In the genomic region with DNA sequence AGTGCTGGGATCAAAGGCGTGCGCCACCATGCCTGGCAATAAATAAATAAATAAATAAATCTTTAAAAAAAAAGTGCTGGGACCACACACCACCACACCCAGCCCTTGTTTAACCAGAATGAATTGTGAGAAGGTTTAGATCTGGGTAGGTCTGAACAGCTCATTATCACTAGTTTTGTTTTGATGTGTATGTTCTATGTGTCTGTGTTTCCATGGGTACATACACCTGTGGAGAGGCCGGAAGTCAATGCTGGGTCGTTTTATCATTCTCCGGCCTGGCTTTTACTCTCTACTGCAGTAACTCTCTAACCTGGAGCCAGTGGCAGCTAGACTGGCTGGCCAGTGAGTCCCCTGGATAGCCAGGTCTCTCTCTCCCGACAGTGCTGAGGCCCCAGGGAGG, we compare ENCODE assay signal across 31 mouse cellular contexts. TPM values are rescaled to one million over a fixed set of nuclear protein-coding genes. Genes with fewer than 3 reads are reported as not detected.
DNase-seq lines count a peak whose midpoint lies in the region; ATAC-seq and TF ChIP-seq lines count a peak whose summit lies in the region.
"Had no signal": no experiment of that assay in that cellular context is flagged by ENCODE, and none has a peak within 500 bp of the region (broad histone marks: within the 10 kb centered on the region; RNA-seq: fewer than 3 reads in every experiment).

No protein-coding gene starts in this region.

- H3K9me3 ChIP-seq in intestine, postnatal 0 days (ENCODE audit: control insufficient read depth) = no peaks in the 10 kb centered on the region
- no peaks in the 10 kb centered on the region for H3K9me3 ChIP-seq in intestine, embryonic 16.5 days (ENCODE audit: control insufficient read depth, low read length)
- H3K9me3 ChIP-seq: embryonic facial prominence, embryonic 12.5 days; embryonic facial prominence, embryonic 15.5 days; hindbrain, embryonic 12.5 days; hindbrain, embryonic 15.5 days; intestine, embryonic 15.5 days had no signal

- H3K4me1 ChIP-seq in intestine, postnatal 0 days (replicated peaks; ENCODE audit: control insufficient read depth, insufficient read depth, low read length) = no peaks in the 10 kb centered on the region
- no peaks in the 10 kb centered on the region for H3K4me1 ChIP-seq in intestine, embryonic 16.5 days (ENCODE audit: control insufficient read depth, insufficient read depth, low read length)
- H3K4me1 ChIP-seq: embryonic facial prominence, embryonic 12.5 days; embryonic facial prominence, embryonic 15.5 days; hindbrain, embryonic 12.5 days; hindbrain, embryonic 15.5 days; intestine, embryonic 15.5 days had no signal

- H3K27ac ChIP-seq in intestine, postnatal 0 days (ENCODE audit: low read depth, low read length) = no peak overlapping the region
- no peak overlapping the region for H3K27ac ChIP-seq in intestine, embryonic 16.5 days (ENCODE audit: low read length)
- no peak overlapping the region for H3K27ac ChIP-seq in gastrocnemius, adult 2 months
- H3K27ac ChIP-seq: embryonic facial prominence, embryonic 12.5 days; embryonic facial prominence, embryonic 15.5 days; heart, embryonic 13.5 days; hindbrain, embryonic 12.5 days; hindbrain, embryonic 15.5 days; intestine, embryonic 15.5 days had no signal

- TF ChIP-seq CTCF in intestine, postnatal 0 days (IDR thresholded peaks at IDR 0.05; ENCODE audit: low read depth) = no peak
- no peak for TF ChIP-seq CTCF in gastrocnemius, adult 2 months (IDR thresholded peaks at IDR 0.05)

- H3K36me3 ChIP-seq in intestine, postnatal 0 days (ENCODE audit: control insufficient read depth, insufficient read depth) = peaks cover 33% of the 10 kb centered on the region
- peaks cover 13% of the 10 kb centered on the region for H3K36me3 ChIP-seq in intestine, embryonic 16.5 days (ENCODE audit: control insufficient read depth, insufficient read depth, low read length)
- H3K36me3 ChIP-seq: hindbrain, embryonic 15.5 days had no signal

- 0 out of 2 replicates have a peak, but pooled peaks have one; percentile 41 for ATAC-seq in intestine, postnatal 0 days
- no peak for ATAC-seq in intestine, embryonic 16.5 days
- ATAC-seq in CD4-positive, CD25-positive, alpha-beta regulatory T cell, adult 4 months = peak; percentile 68
- ATAC-seq: forebrain, embryonic 14.5 days; forebrain, postnatal 0 days; intestine, embryonic 15.5 days had no signal

- no peaks in the 10 kb centered on the region for H3K27me3 ChIP-seq in intestine, postnatal 0 days (replicated peaks; ENCODE audit: control insufficient read depth, insufficient read depth, low read length)
- H3K27me3 ChIP-seq in intestine, embryonic 16.5 days (replicated peaks; ENCODE audit: control insufficient read depth, insufficient read depth, low read length) = no peaks in the 10 kb centered on the region
- H3K27me3 ChIP-seq: CH12.LX; embryonic facial prominence, embryonic 12.5 days; embryonic facial prominence, embryonic 15.5 days; heart, embryonic 13.5 days; hindbrain, embryonic 12.5 days; hindbrain, embryonic 15.5 days; intestine, embryonic 15.5 days had no signal

- H3K9ac ChIP-seq in intestine, postnatal 0 days (ENCODE audit: low read depth, low read length) = no peak overlapping the region
- H3K9ac ChIP-seq in intestine, embryonic 16.5 days (ENCODE audit: low read depth, low read length) = no peak overlapping the region
- H3K9ac ChIP-seq: embryonic facial prominence, embryonic 12.5 days; embryonic facial prominence, embryonic 15.5 days; forebrain, postnatal 0 days; heart, embryonic 13.5 days; hindbrain, embryonic 12.5 days; hindbrain, embryonic 15.5 days; intestine, embryonic 15.5 days had no signal

- intact Hi-C loops in gastrocnemius, adult 2 months (cut with DNase I) = no loop called here

- 78% methylated on average over 6 of the region's 6 CpGs for WGBS in intestine, postnatal 0 days
- 81% methylated on average over 6 of the region's 6 CpGs for WGBS in intestine, embryonic 16.5 days

- peak; percentile 40 for DNase-seq in CD4-positive helper T cell, adult 2 months (ENCODE audit: low read depth, low spot score)
- peak; percentile 47 for DNase-seq in R1 (ENCODE audit: low read depth, low spot score)
- no peak for DNase-seq in gastrocnemius, adult 2 months
- DNase-seq in gastrocnemius, adult 18-20 months (ENCODE audit: low spot score) = no peak
- no peak for DNase-seq in heart, postnatal 4 days
- DNase-seq: adrenal gland, adult 2 months; adrenal gland, postnatal 14 days; B cell, adult 2 months; cerebellum, adult 11 months; cerebellum, adult 2 months; cerebellum, adult 9-11 months; cerebellum, postnatal 25 days; forebrain, postnatal 0 days; gastrocnemius, postnatal 10 days; gastrocnemius, postnatal 36 days; heart, adult 18-20 months; heart, postnatal 14 days; kidney, adult 2 months had no signal

- no peak overlapping the region for H3K4me2 ChIP-seq in intestine, postnatal 0 days (replicated peaks; ENCODE audit: low read depth)
- H3K4me2 ChIP-seq in intestine, embryonic 16.5 days (ENCODE audit: low read depth, low read length) = no peak overlapping the region
- H3K4me2 ChIP-seq: embryonic facial prominence, embryonic 12.5 days; embryonic facial prominence, embryonic 15.5 days; heart, embryonic 13.5 days; hindbrain, embryonic 12.5 days; hindbrain, embryonic 15.5 days; intestine, embryonic 15.5 days had no signal

- no peak overlapping the region for H3K4me3 ChIP-seq in intestine, postnatal 0 days (ENCODE audit: low read depth, low read length)
- H3K4me3 ChIP-seq in intestine, embryonic 16.5 days (ENCODE audit: low read length) = no peak overlapping the region
- H3K4me3 ChIP-seq in gastrocnemius, adult 2 months = no peak overlapping the region
- H3K4me3 ChIP-seq: embryonic facial prominence, embryonic 12.5 days; embryonic facial prominence, embryonic 15.5 days; heart, embryonic 13.5 days; hindbrain, embryonic 12.5 days; hindbrain, embryonic 15.5 days; intestine, embryonic 15.5 days had no signal

RNA-seq across cellular contexts. Expression of gene Gjd3, which starts 8.1 kb away (rescaled TPM):
- 0.61 and 0.80 TPM in 2 replicates for polyA plus RNA-seq in intestine, postnatal 0 days (2015; fragmentation: Nextera tagmentation; extraction: Ambion mirVana)
- polyA plus RNA-seq in intestine, embryonic 16.5 days (2015; fragmentation: Nextera tagmentation; extraction: Ambion mirVana) = 0.17 TPM in 1 of 2 replicates, not detected in the other
- not detected for polyA plus RNA-seq in CD4-positive, CD25-positive, alpha-beta regulatory T cell, adult 4 months (2017; shearing (Covaris generic))
- not detected for total RNA-seq in gastrocnemius, adult 2 months (2021)
- not detected for total RNA-seq in gastrocnemius, adult 18-20 months (2021)
- 1 to 10 TPM; 2.0 to 2.5 TPM for total RNA-seq in heart, postnatal 4 days (2021)
- total RNA-seq: adrenal gland, adult 2 months; adrenal gland, postnatal 14 days; common myeloid progenitor, adult 5-6 weeks; gastrocnemius, postnatal 10 days; gastrocnemius, postnatal 36 days; hematopoietic stem cell, adult 5-6 weeks had no signal

RNA-seq across cellular contexts. Expression of gene Top2a, which starts 33.1 kb away (rescaled TPM):
- polyA plus RNA-seq in intestine, postnatal 0 days (2015; fragmentation: Nextera tagmentation; extraction: Ambion mirVana) = 40.9 and 41.8 TPM in 2 replicates
- 132 and 149 TPM in 2 replicates for polyA plus RNA-seq in intestine, embryonic 16.5 days (2015; fragmentation: Nextera tagmentation; extraction: Ambion mirVana)
- 10 to 100 TPM; 39.6 to 58.8 TPM for polyA plus RNA-seq in CD4-positive, CD25-positive, alpha-beta regulatory T cell, adult 4 months (2017; shearing (Covaris generic))
- total RNA-seq in gastrocnemius, adult 2 months (2021) = under 1 TPM; 0.11 to 0.18 TPM
- under 1 TPM; 0.09 to 0.21 TPM for total RNA-seq in gastrocnemius, adult 18-20 months (2021)
- total RNA-seq in heart, postnatal 4 days (2021) = 100 to 1,000 TPM; 174 to 191 TPM

RNA-seq across cellular contexts. Expression of gene Igfbp4, which starts 50.2 kb away (rescaled TPM):
- polyA plus RNA-seq in intestine, postnatal 0 days (2015; fragmentation: Nextera tagmentation; extraction: Ambion mirVana) = 174 and 176 TPM in 2 replicates
- 345 and 352 TPM in 2 replicates for polyA plus RNA-seq in intestine, embryonic 16.5 days (2015; fragmentation: Nextera tagmentation; extraction: Ambion mirVana)
- polyA plus RNA-seq in CD4-positive, CD25-positive, alpha-beta regulatory T cell, adult 4 months (2017; shearing (Covaris generic)) = 10 to 100 TPM; 12.6 to 20.7 TPM
- 10 to 100 TPM; 30.4 to 36.8 TPM for total RNA-seq in gastrocnemius, adult 2 months (2021)
- 10 to 100 TPM; 30.0 to 48.5 TPM for total RNA-seq in gastrocnemius, adult 18-20 months (2021)
- 100 to 1,000 TPM; 204 to 217 TPM for total RNA-seq in heart, postnatal 4 days (2021)

Comparison
In these comparisons a context has a peak if more than half of its experiments do, and no peak if none do; other contexts are left out.
1. DNase-seq: peak in CD4-positive helper T cell, adult 2 months (single experiment) and R1 (single experiment); none in gastrocnemius, adult 2 months (single experiment), gastrocnemius, adult 18-20 months (single experiment) and heart, postnatal 4 days (single experiment).
2. RNA of gene Top2a, which starts 33.1 kb away (total RNA-seq): 174 to 191 TPM in heart, postnatal 4 days; 0.09 to 0.21 TPM in gastrocnemius, adult 18-20 months and 0.11 to 0.18 TPM in gastrocnemius, adult 2 months; every median in the first group is over 100 times any median in the second.
3. RNA of gene Igfbp4, which starts 50.2 kb away (total RNA-seq): 204 to 217 TPM in heart, postnatal 4 days; 30.0 to 48.5 TPM in gastrocnemius, adult 18-20 months and 30.4 to 36.8 TPM in gastrocnemius, adult 2 months; every median in the first group is over 4 times any median in the second.